Mouse (Mus musculus): ENCODE measurements at regions not wholly inside any gene's neighbourhood (a gene's known extent, or its start where the extent isn't known, plus 50 kb on each side); places are given as distances from the start of the nearest gene placed in this dataset.
"Not testable (repeated sequence)": the region's sequence is repeated elsewhere in the genome, so short reads cannot be mapped to it uniquely, and the experiment has no call there.

- Histone ChIP-seq H3K4me1 (ENCODE audit: control insufficient read depth, insufficient read depth, low read length) (no peaks in the 10 kb centered on the region), H3K9ac (ENCODE audit: low read depth, low read length) (no peak overlapping the region), H3K4me3 (ENCODE audit: low read depth, low read length) (no peak overlapping the region), H3K27ac (ENCODE audit: low read depth, low read length) (no peak overlapping the region), H3K4me2 (no peak overlapping the region), H3K9me3 (replicated peaks; ENCODE audit: control insufficient read depth, low read length) (no peaks in the 10 kb centered on the region), H3K27me3 (ENCODE audit: control insufficient read depth, insufficient read depth, low read length) (no peaks in the 10 kb centered on the region), H3K36me3 (ENCODE audit: control insufficient read depth, insufficient read depth, low read length) (no peaks in the 10 kb centered on the region)
- WGBS (ENCODE audit: insufficient replicate concordance) = 62% methylated on average over 3 of the region's 3 CpGs
- no peak for ATAC-seq (replicated peaks; ENCODE audit: insufficient number of reproducible peaks, low FRiP score, low TSS enrichment)
Observed at GRCm38 (mm10) chr16:50533881-50534280, 57.1 kb downstream of the Ccdc54 start.

GRCm38 (mm10) chr16:50529511-50530416 lies 61.2 kb downstream of the Ccdc54 start:
- Histone ChIP-seq H3K27ac (ENCODE audit: low read depth, low read length) (peak overlapping the region; percentile 95), H3K27me3 (ENCODE audit: control insufficient read depth, insufficient read depth, low read length) (no peaks in the 10 kb centered on the region), H3K4me2 (peak overlapping the region; percentile 81), H3K4me1 (ENCODE audit: control insufficient read depth, insufficient read depth, low read length) (no peaks in the 10 kb centered on the region; the same call in 1 of the 2 replicates), H3K4me3 (ENCODE audit: low read depth, low read length) (peak overlapping the region; percentile 76), H3K9ac (ENCODE audit: low read depth, low read length) (peak overlapping the region; percentile 93), H3K36me3 (ENCODE audit: control insufficient read depth, insufficient read depth, low read length) (no peaks in the 10 kb centered on the region), H3K9me3 (replicated peaks; ENCODE audit: control insufficient read depth, low read length) (no peaks in the 10 kb centered on the region)
- peak; percentile 58 for ATAC-seq (replicated peaks; ENCODE audit: insufficient number of reproducible peaks, low FRiP score, low TSS enrichment)
- WGBS (ENCODE audit: insufficient replicate concordance) = under 1% methylated on average over 46 of the region's 46 CpGs

GRCm38 (mm10) chr16:50528677-50529510 lies 62.1 kb downstream of the Ccdc54 start:
- Histone ChIP-seq H3K4me1 (ENCODE audit: control insufficient read depth, insufficient read depth, low read length) (no peaks in the 10 kb centered on the region; the same call in 1 of the 2 replicates), H3K27ac (ENCODE audit: low read depth, low read length) (peak overlapping the region; percentile 95), H3K9ac (ENCODE audit: low read depth, low read length) (peak overlapping the region; percentile 93), H3K36me3 (ENCODE audit: control insufficient read depth, insufficient read depth, low read length) (no peaks in the 10 kb centered on the region), H3K9me3 (replicated peaks; ENCODE audit: control insufficient read depth, low read length) (no peaks in the 10 kb centered on the region), H3K27me3 (ENCODE audit: control insufficient read depth, insufficient read depth, low read length) (no peaks in the 10 kb centered on the region), H3K4me2 (peak overlapping the region; percentile 81), H3K4me3 (ENCODE audit: low read depth, low read length) (peak overlapping the region; percentile 76)
- under 1% methylated on average over 78 of the region's 81 CpGs for WGBS (ENCODE audit: insufficient replicate concordance)
- ATAC-seq (replicated peaks; ENCODE audit: insufficient number of reproducible peaks, low FRiP score, low TSS enrichment) = peak; percentile 86

- no peak for ATAC-seq (replicated peaks; ENCODE audit: insufficient number of reproducible peaks, low FRiP score, low TSS enrichment)
- H3K27me3 ChIP-seq (ENCODE audit: control insufficient read depth, insufficient read depth, low read length) = no peaks in the 10 kb centered on the region
- 1% methylated on average over 9 of the region's 9 CpGs for WGBS (ENCODE audit: insufficient replicate concordance)
- H3K4me1 ChIP-seq (ENCODE audit: control insufficient read depth, insufficient read depth, low read length) = no peaks in the 10 kb centered on the region; the same call in 1 of the 2 replicates
- H3K4me2 ChIP-seq = peak overlapping the region; percentile 81
- H3K4me3 ChIP-seq (ENCODE audit: low read depth, low read length) = peak overlapping the region; percentile 76
- H3K27ac ChIP-seq (ENCODE audit: low read depth, low read length) = peak overlapping the region; percentile 95
- H3K36me3 ChIP-seq (ENCODE audit: control insufficient read depth, insufficient read depth, low read length) = no peaks in the 10 kb centered on the region
- H3K9me3 ChIP-seq (replicated peaks; ENCODE audit: control insufficient read depth, low read length) = no peaks in the 10 kb centered on the region
- peak overlapping the region; percentile 93 for H3K9ac ChIP-seq (ENCODE audit: low read depth, low read length)
Observed at GRCm38 (mm10) chr16:50528355-50528676, 62.6 kb downstream of the Ccdc54 start.

GRCm38 (mm10) chr16:50526930-50527329 lies 64.0 kb downstream of the Ccdc54 start:
- H3K9ac ChIP-seq (ENCODE audit: low read depth, low read length); H3K27ac ChIP-seq (ENCODE audit: low read depth, low read length); H3K4me3 ChIP-seq (ENCODE audit: low read depth, low read length); ATAC-seq (replicated peaks; ENCODE audit: insufficient number of reproducible peaks, low FRiP score, low TSS enrichment); H3K9me3 ChIP-seq (replicated peaks; ENCODE audit: control insufficient read depth, low read length); H3K27me3 ChIP-seq (ENCODE audit: control insufficient read depth, insufficient read depth, low read length); H3K36me3 ChIP-seq (ENCODE audit: control insufficient read depth, insufficient read depth, low read length); H3K4me2 ChIP-seq; H3K4me1 ChIP-seq (ENCODE audit: control insufficient read depth, insufficient read depth, low read length): not testable (repeated sequence)
- 66% methylated on average over 5 of the region's 5 CpGs for whole genome bisulfite sequencing (ENCODE audit: insufficient replicate concordance)

GRCm38 (mm10) chr16:50525934-50526366 lies 65.0 kb downstream of the Ccdc54 start:
- Histone ChIP-seq H3K36me3 (ENCODE audit: control insufficient read depth, insufficient read depth, low read length) (no peaks in the 10 kb centered on the region), H3K27ac (ENCODE audit: low read depth, low read length) (no peak overlapping the region), H3K9ac (ENCODE audit: low read depth, low read length) (no peak overlapping the region), H3K4me2 (no peak overlapping the region), H3K27me3 (ENCODE audit: control insufficient read depth, insufficient read depth, low read length) (no peaks in the 10 kb centered on the region), H3K4me1 (ENCODE audit: control insufficient read depth, insufficient read depth, low read length) (no peaks in the 10 kb centered on the region; the same call in 1 of the 2 replicates), H3K9me3 (replicated peaks; ENCODE audit: control insufficient read depth, low read length) (no peaks in the 10 kb centered on the region), H3K4me3 (ENCODE audit: low read depth, low read length) (no peak overlapping the region)
- no peak for ATAC-seq (replicated peaks; ENCODE audit: insufficient number of reproducible peaks, low FRiP score, low TSS enrichment)
- 87% methylated on average over 11 of the region's 11 CpGs for WGBS (ENCODE audit: insufficient replicate concordance)

- Histone ChIP-seq H3K4me2 (peak overlapping the region; percentile 55; the same call in 1 of the 2 replicates), H3K27ac (ENCODE audit: low read depth, low read length) (0 out of 2 replicates have a peak overlapping the region, but pooled peaks have one; percentile 54), H3K9ac (ENCODE audit: low read depth, low read length) (0 out of 2 replicates have a peak overlapping the region, but pooled peaks have one; percentile 22), H3K27me3 (ENCODE audit: control insufficient read depth, insufficient read depth, low read length) (no peaks in the 10 kb centered on the region), H3K9me3 (replicated peaks; ENCODE audit: control insufficient read depth, low read length) (no peaks in the 10 kb centered on the region), H3K4me3 (ENCODE audit: low read depth, low read length) (no peak overlapping the region), H3K4me1 (ENCODE audit: control insufficient read depth, insufficient read depth, low read length) (no peaks in the 10 kb centered on the region; the same call in 1 of the 2 replicates), H3K36me3 (ENCODE audit: control insufficient read depth, insufficient read depth, low read length) (no peaks in the 10 kb centered on the region)
- no peak for ATAC-seq (replicated peaks; ENCODE audit: insufficient number of reproducible peaks, low FRiP score, low TSS enrichment)
- 88% methylated on average over 9 of the region's 9 CpGs for WGBS (ENCODE audit: insufficient replicate concordance)
Observed at GRCm38 (mm10) chr16:50525504-50525903, 65.5 kb downstream of the Ccdc54 start.

- Histone ChIP-seq H3K4me2 (no peak overlapping the region), H3K4me3 (ENCODE audit: low read depth, low read length) (no peak overlapping the region), H3K27me3 (ENCODE audit: control insufficient read depth, insufficient read depth, low read length) (no peaks in the 10 kb centered on the region), H3K4me1 (ENCODE audit: control insufficient read depth, insufficient read depth, low read length) (0 out of 2 replicates have a peak, but pooled peaks cover 3% of the 10 kb centered on the region), H3K27ac (ENCODE audit: low read depth, low read length) (no peak overlapping the region), H3K36me3 (ENCODE audit: control insufficient read depth, insufficient read depth, low read length) (no peaks in the 10 kb centered on the region), H3K9me3 (replicated peaks; ENCODE audit: control insufficient read depth, low read length) (no peaks in the 10 kb centered on the region), H3K9ac (ENCODE audit: low read depth, low read length) (no peak overlapping the region)
- ATAC-seq (replicated peaks; ENCODE audit: insufficient number of reproducible peaks, low FRiP score, low TSS enrichment) = no peak
- 67% methylated on average over 10 of the region's 10 CpGs for WGBS (ENCODE audit: insufficient replicate concordance)
Observed at GRCm38 (mm10) chr16:50519610-50520009, 71.3 kb downstream of the Ccdc54 start.

Measured in heart, embryonic 11.5 days (tissue).